Mouse (Mus musculus): ENCODE measurements around the gene Ccdc6.

Ccdc6 gene

DNA sequence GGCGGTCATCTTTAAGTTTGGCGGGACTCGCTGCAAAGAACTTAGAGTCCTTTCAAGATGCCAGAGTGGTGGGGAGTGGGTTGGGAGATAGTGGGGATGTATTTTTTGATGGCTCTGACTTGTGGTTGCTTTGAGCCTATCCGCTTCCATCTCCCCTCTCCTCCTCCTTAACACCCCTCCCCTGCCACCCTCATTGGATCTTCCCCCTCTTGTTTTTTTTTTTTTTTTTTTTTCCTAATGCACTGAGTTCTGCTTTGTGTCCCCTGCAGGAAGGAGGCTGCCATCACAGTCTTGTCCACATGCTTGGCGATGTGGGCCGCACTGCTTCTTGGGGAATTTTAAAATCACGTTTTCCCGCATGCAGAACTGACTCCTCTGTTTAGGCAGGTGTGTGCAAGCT lies 31.5 kb downstream of the Ccdc6 start:
- DNase-seq (ENCODE audit: extremely low spot score, low spot score) = no peak

DNA sequence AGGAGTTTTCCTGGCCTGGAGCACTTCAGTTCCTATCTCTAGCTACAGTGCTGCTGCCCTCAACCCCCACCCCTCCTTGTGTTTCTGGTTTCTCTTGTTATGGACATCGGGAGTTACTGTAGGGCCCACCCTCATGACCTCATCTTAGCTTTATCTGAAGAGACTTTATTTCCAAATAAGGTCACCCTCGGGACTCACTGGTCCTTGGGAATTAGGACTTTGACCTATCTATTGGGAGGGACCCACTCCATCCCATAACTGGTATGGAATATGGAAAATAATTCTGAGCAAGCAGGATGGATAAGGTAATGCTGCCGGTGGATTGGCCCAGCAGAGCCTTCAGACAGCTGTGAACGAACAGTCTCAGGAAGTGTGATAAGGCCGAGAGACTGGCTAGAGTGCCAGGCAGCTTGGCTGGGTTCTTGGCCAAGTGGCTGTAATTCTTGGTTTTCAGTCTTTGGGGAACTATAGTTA lies 35.2 kb downstream of the Ccdc6 start:
- DNase-seq (ENCODE audit: extremely low spot score, low spot score) = no peak

DNA sequence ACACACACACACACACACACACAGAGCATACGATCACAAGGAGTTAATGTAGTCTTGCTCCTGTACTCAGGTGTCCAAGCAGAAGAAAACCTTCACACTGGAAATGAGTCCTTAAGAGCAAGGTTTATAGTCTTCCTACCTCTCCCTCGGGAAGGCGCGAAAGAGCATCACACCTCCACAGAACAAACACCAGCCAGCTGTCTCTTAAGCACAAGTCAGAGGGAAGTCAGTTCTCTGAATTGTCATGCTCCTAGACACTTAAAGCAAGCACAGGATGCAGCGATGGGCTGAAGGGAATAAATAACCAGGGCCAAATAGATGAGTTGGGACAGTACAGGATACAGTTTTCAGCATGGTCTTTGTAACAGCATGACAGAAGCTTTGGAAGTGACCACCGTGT lies 35.8 kb downstream of the Ccdc6 start:
- no peak for DNase-seq (ENCODE audit: extremely low spot score, low spot score)

DNA sequence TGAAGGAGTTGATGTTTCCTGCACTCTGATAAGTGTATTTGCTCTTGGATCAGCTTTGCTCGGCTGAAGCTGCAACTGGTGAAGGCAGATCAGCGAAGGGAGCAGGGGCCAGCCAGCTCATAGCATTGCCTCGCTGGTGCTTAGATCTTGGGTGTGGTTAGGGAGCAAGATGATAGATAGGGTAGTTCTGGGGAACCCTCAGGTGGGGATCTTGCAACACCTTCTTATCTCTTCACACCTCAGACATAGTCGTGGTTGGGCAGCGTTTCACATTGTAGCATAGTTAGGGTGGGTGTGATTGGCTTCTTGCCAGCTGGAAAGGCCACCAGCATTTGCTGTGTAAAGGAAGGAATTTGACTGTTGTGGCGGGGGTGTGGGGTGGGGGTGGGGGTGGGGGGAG lies 36.3 kb downstream of the Ccdc6 start:
- DNase-seq (ENCODE audit: extremely low spot score, low spot score) = no peak

DNA sequence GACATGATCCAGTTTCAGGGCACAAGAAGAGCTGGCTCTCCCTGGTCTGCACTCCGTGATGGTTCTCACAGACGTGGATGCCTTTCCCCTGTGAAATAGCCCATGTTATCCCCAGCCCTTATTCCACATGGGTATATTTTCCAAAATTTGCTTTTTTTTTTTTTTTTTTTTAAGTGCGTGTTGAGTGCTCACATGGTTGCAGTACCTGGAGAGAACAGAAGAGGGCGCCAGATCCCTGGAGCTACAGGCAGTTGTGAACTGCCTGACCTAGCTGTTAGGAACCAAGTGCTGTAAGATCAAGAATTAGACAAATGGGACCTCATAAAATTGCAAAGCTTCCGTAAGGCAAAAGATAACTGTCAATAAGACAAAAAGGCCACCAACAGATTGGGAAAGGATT lies 38.8 kb downstream of the Ccdc6 start:
- DNase-seq (ENCODE audit: extremely low spot score, low spot score) = no peak

DNA sequence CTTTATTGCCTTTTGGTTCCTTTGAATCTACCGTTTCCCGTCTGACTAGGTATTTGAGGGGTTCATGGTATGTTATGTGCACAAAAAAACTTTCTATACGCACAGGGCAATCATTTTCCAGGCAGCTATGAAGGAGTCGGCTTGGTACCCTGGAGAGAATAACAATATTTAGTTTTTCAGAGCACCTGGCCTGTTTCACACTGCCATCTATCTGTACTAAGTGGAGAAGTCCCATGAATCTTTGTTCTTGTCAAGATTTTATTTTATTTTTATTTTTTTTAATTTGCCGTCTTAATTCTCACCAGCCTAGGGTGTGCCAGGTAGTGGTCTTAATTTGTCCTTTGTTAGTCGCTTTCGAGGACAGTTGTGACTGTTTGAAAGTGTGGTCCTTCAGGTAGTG lies 40.7 kb downstream of the Ccdc6 start:
- no peak for DNase-seq (ENCODE audit: extremely low spot score, low spot score)

DNA sequence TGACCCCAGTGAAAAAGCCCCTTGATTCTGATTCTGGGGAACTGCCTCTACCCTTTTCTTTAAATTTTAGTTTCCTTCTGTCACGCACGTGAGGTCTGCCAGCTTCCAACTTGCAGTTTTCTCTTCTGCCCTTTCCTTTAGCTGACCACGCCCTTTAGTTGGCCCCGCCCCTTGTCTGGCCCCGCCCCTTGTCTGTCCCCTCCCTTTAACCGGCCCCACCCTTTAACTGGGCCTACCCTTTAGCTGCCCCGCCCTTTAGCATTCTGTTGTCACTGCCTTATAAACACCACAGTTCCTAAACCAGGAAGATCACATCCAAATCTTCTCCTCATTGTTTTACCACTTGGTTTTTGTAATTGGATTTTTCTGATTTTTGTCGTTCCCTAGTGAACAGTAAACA lies 41.2 kb downstream of the Ccdc6 start:
- DNase-seq (ENCODE audit: extremely low spot score, low spot score) = no peak

DNA sequence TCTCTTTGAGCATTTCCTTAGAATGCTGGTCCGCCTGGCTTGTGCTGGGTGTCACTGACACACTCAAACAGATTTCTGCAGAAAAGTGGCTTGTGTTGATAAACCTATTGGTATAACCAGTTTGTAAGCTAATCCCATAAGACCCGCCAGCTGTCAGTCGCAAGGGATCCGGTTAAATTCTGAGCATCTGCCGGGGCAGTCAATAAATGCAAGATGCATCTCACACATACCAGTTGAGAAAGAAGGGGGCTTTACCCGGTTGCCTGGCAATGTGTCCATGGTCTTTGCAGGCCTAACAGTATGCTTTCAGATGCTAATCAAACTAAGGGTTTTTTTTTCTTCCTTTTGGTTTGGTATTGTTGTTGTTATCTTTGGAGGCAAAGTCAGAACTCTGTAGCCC lies 42.4 kb downstream of the Ccdc6 start:
- DNase-seq (ENCODE audit: extremely low spot score, low spot score) = no peak

DNA sequence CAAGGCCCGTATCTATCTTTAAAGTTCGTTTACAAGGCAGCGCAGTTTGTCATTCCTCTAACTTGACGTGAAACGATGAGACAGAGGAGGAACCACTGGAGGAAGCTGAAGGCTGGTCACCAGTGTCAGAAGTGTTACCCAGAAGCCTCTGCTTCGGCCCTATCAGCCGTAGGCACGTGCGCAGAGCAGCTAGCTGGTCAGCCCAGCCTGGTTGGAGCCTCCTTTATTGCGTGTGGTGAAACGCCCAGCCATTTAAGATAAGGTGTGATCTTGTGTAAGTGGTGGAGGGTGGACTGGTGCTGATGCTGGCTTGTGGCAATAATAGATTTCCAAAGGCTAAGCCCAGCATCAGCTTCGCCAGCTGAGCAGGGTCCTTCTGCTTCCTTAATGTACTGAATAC lies 43.5 kb downstream of the Ccdc6 start:
- no peak for DNase-seq (ENCODE audit: extremely low spot score, low spot score)

DNA sequence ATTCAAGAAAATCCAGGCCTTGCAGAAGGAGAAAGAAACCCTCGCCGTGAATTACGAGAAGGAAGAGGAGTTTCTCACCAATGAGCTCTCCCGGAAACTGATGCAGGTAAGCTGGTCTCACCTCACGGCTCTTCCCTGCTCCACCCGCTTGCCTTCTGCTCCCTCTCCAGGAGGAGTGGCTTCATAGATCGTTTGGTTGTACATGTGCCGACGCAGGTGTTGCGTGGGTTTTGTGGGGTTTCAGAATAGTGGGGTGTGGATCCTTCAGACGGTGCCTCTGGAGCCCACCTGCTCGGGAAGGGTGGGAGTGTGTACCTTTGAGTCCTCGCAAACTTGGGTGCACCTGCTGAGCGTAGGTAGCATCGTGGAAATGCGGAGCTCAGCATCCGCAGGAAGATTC lies 45.7 kb downstream of the Ccdc6 start:
- DNase-seq (ENCODE audit: extremely low spot score, low spot score) = no peak

DNA sequence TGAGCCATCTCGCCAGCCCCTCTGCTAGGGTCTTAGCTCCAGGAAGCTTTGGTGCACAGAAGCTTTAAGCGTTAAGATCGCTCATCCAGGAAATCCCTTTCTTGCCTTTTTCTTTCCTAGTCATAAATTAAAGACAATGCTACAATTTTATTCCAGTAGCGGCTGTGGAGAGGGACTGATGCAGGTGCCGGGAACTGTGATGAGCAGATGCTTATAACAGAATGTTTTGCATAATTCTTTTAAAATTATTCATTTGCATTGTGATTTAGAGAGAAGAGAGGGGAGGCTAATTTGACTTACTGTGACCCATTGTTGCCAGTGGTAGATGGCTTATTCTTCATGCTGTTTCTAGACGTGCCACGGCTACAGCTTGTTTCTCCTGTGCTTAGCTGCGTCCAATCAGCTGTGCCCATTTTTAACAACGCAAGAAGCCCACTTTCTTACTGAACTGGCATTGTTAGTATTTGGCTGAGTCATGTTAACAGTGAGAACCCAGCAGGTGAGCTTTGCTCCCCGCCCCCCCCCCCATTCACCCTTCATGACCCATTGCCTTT lies 47.2 kb downstream of the Ccdc6 start:
- no peak for DNase-seq (ENCODE audit: extremely low spot score, low spot score)

DNA sequence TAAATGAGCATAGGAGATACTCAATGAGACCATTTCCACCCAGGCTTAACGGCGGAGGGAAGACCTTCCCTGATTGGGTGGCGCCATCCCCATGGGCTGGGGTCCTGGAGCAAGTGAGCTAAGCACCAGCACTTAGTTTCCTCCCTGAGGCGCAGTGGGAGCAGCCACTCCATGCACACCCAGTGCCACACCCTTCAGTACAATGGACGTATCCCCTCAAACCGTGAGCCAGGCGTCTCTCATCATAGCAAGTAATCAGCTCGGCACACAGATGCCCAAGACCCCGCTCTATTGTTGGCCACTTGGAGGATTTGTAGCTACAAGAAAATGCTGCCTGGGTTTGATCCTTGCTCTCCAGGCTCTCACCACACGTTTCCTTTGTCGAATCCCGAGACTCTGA lies 49.0 kb downstream of the Ccdc6 start:
- no peak for DNase-seq (ENCODE audit: extremely low spot score, low spot score)

DNA sequence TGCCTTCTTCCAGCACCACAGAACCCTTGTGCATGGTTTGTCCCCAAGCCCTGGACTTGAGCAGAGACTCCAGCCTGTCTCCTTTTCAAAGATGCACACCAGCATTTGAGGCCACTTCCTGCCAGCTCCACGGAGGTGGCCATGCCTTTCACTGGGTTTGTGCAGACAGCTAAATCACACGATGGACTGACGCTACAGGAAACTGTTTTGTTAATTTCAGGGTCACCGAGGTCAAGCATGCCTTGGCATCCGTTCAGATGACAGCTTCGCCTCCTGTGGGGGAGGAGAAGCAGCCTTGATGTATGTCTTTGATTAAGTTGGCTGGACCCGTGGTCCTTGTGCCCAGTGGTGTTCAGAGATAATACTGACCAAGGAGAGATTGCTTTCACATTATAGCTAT lies 52.2 kb downstream of the Ccdc6 start:
- peak; percentile 42 for DNase-seq (ENCODE audit: extremely low spot score, low spot score)

DNA sequence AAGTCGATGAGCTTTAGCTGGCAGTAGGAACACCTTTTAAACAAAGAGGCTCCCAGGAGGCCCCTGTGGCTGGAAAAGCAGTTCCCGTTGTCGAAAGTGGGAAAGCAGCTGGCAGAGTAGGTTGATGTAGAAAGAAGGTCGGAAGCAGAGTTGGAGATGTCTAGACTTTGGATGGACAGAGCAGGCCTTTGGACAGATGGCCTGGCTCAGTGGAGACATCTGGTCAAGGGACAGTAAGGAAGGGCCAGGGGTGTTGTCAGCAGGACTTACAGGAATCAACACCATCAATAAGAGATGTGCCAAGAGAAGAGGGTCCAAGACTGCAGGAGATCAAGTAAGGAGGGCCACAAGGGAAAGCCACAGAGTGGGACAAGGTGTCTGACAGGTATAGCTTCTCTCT lies 53.4 kb downstream of the Ccdc6 start:
- DNase-seq (ENCODE audit: extremely low spot score, low spot score) = no peak

DNA sequence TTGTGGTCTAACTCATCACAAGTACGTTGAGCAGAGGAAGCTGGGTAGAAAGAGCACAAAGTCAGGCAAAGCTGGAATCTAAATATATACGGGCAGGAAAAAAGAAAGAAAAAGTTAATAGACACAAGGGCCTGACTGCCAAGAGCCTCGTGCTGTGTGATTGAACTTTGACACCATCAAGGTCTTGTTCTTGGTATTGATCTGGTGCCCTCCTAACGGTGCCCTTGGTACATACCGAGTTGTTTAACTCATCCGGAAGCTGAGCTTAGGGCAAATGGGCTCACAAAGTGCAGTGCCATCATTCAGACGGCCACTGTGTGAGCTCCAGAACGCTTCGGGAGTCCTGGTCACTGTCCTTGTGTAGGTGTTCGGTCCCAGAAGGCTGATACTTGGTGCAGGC lies 54.2 kb downstream of the Ccdc6 start:
- DNase-seq (ENCODE audit: extremely low spot score, low spot score) = no peak

DNA sequence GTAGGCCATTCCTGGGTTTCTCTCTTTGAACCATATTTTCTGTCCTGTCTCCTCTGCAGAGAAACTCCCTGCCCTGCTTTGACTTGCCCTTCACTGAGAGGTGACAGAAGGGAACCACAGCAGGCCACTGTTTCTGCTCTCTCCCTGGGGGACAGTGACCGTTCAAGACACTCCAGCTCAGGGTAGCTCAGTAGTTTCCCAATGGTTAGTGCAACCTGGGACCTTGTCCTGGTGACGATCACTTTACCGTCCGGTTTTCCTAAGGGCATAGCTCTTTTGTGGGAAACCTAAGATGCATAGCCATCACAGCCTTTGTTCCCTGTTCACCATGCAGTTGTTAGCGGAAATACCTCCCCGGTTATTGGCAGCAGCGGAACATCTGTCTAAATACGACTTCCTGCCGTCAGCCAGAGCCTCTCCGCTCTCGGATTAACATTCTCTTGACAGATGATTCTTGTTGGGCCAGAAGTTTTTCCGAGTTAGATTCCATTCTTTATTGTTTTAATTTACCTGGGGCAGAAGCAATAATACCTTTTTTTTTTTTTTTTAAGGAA lies 55.3 kb downstream of the Ccdc6 start:
- DNase-seq (ENCODE audit: extremely low spot score, low spot score) = peak; percentile 26

DNA sequence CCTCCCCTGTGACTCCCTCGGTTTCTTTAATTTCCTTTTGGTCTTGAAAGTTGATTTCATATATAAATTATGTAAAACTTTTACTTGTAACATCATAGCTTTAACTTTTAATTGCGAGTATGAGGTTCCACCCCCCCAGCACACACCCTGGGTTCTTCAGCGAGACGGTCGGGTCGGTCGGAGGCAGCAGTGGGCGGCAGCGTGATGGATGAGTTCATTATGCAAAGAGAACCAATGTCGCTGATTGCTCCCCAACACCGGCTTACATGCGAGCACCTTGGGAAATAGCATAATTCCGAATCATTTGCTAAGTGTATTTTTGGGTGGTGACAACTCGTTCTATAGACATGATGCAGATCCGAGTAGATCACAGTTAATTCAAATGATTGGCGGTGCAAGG lies 56.9 kb downstream of the Ccdc6 start:
- DNase-seq (ENCODE audit: extremely low spot score, low spot score) = no peak

DNA sequence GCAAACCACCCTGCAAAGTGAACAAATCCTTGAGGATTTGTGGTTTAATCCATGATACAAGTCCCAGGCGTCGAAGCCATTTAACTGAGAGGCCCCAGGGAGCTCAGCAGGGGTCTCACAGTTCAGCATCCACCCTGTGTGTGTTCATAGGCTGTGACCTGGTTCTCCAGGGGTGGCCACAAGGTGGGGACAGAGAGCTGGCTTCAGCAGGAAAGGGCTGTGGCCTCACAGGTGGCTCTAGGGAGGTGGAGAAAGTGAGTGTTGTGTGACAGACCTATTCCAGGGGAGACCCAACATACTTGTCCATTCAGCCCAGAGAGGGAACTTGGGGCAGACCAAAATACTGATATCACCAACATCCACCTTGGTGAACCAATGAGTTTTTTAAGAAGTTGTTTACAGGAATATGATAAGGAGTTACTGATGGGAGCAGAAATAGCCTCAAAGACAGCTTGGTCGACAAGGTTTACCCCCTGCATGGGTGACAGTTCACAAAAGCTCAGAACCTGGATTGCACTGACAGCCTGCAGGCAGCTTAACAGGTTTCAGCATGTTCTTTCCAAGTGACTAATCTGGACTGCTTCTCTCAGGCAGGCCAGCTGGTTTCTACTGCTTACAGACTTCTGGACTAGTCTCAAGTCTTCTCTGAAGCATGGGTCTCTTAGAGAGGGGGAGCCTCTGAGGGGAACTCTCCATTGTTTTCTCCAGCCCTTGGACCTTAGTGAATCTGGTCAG lies 59.7 kb downstream of the Ccdc6 start:
- no peak for DNase-seq (ENCODE audit: extremely low spot score, low spot score)

DNA sequence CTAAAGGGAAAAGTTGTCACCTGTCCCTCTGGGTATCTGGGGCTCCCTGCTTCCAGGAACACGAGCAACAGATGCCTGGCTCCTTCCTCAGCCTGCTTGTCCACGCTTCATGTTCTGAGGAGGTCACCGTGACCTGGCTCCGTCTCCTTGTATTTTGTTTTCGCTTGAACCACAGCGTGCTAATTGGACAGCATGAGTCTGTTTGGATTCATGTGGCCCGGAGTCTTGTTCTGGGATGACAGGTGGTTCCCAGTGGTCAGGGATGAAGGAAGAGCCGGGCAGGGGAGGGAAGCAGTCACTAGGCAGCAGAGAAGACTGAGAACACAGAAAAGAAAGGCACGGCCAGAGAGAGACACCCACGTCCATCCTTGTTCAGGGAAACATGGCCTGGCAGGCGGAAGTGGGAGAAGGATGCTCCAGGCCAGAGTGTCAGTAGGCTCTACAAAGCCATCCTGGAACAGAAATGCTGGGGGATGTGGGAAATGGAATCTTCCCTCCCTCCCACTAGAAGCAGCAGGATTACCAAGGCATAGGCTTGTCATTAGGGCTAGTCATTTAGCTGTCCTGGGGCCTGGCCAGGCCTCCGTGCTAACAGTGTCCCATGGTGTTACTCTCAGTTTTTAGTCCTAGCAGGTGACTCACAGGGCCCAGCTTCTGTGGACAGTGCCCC lies 62.9 kb downstream of the Ccdc6 start:
- DNase-seq (ENCODE audit: extremely low spot score, low spot score) = no peak

DNA sequence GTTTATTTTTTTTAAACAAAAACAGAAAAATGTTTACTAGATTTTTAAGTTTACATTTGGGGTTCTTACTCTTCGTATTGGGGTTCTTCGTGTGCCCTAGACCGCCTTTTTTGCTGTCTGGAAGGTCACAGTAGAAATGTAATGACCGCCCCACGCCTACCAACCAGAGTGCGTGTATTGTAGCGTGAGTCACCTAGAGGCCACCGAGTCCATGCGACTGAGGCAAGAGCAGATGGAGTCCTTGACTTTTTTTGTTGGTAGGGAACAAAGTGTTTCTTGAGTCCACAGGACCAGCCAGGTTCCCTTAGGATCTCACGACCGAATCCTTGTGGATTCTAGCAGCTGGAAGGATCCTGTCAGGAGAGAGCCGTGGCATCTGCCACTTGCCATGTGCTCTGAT lies 63.9 kb downstream of the Ccdc6 start:
- no peak for DNase-seq (ENCODE audit: extremely low spot score, low spot score)

DNA sequence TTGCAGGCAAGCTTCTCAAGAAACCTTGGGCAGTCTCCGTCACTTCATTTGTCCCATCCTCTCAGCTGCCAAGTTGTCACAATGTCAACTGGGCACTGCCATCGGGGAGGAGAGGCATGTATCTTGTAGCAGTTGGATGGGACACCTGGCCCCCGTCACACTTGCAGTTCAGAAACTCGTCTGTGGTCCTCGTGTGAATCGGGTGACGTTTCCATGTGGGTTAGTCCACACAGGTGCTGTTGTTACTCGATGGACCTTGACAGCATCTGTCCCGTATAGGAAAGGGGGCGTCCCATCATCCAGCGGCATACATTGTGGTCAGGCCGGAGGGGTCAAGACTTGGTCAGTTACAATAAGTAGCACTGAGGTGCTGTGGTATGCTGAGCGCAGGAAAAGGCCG lies 64.6 kb downstream of the Ccdc6 start:
- DNase-seq (ENCODE audit: extremely low spot score, low spot score) = no peak

DNA sequence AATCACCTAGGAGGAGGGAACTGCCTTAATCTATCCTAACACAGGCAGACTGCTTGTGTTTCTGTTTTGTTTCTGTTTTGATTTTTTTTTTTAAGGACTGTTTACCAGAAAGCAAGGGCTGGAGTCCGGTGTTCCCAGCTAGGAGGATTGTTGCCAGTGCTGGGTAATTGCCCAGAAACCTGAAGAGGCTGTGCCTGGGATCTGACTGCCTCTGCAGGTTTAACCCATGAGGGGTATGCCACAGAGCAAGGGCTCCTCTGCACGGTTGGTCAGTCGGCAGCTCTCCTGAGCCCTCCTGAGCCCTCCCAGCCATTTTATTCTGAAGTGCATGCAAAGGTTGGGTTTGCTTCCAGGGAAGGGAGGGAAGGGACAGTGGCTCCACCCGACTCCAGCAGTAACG lies 66.8 kb downstream of the Ccdc6 start:
- DNase-seq (ENCODE audit: extremely low spot score, low spot score) = no peak

DNA sequence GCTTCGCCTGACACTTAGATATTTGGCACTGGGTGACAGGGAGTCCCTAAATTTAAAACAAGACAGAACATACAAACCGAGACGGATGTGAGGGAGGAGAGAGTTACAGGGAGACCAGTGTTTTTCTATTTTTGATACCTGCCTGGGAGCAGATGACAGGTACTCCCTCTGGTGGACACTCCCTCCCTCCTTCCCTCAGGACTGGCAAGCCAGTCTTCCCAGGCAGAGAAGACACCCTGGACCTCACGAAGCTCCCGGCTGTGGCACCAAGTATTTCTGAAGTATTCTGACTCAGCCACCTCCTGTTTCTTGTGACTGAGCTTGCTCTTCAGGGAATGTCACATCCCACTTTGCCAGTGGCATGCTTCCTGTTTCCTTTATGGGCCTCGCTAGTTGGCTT lies 69.0 kb downstream of the Ccdc6 start:
- DNase-seq (ENCODE audit: extremely low spot score, low spot score) = no peak

All from neural tube, embryonic 10.5 days (tissue).